Mouse (Mus musculus): ENCODE data around the gene Gm42420.

DNA sequence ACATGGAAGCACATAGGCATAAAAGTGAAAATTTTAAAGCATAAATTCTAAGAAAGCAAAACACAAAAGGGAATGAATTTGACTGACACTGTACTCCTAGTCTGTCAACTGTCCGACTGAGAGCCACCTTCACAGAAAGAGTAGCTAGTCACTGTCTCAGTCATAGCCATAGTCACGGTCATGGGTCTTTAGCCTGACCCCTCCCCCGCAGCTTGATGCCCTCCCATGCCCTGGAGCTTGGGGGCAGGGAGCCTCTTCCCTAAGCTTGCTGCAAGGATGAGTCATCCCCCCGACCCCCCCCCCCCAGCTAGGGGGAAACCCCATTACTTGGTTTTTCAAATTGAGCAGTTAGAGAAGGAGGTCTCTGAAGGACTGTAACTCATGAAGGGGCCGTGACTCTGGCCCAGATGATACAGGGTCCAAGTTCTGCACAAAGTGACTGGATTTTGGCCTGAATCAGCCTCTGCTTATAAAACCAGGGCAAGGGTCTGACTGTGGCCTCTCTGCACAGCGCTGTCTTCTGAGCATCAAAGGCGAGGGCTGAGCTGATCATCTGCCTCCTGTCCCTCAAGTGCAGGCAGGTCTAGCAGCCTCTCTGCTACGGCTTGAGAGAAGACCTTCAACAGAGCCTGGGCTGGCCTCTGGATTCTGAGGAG, 33.4 kb upstream of the Gm42420 start:
- TF ChIP-seq CTCF (IDR thresholded peaks at IDR 0.05; ENCODE audit: borderline replicate concordance, control insufficient read depth, extremely low read depth, insufficient read depth, low read length, poor library complexity) (no peak), POLR2A (IDR thresholded peaks at IDR 0.05; ENCODE audit: control insufficient read depth, extremely low read depth, insufficient read depth, low read length, poor library complexity) (no peak)

Measured in thymus, adult 2 months (tissue).